Mouse (Mus musculus): ENCODE measurements around the gene Cdc14a. TPM values are rescaled to one million over a fixed set of nuclear protein-coding genes. Genes with fewer than 3 reads are reported as not detected.

The Cdc14a gene
- polyA plus RNA-seq, 1 experiment from 2014 or later = 4.0 TPM

DNA sequence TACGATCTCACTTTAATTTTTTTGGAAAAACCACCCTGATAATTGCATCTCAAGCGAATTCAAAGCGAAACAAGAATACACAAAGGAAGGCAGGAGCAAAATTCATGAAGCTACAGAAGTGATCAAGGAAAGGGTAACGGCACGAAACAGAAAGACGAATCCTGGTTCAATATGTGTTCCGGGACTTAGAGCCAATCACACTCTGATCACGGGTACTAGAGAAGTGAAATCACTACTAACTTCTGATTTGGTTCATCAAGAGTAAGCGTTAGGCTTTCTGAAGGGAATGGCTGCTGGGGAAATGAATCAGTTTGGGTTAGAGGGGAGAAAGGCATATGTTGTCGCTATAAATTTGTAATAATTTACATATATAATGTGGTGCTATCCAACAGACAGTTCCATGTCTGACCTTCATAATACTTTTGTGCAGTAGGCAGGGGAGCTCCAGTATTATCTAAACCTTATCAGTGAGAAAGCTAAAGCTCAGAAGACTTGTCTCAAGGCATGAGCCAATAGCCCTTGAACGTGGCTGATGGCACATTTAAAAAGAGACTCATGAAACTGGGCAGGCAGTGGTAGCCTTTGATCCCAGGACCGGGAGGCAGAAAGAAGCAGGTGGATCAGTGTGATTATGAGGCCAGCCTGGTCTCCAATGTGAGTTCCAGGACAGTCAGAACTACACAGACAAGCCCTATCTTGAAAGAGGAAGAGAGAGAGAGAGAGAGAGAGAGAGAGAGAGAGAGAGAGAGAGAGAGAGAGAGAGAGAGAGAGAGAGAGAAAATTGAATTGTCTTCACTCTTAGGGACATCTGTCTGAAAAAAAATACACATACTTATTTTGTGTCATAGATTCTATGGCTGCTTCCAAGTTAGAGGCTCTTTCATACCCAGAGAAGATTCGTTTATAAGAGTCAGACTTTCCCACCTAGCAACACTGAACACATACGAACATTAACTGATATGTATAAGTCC, 34.0 kb downstream of the Cdc14a start:
- Histone ChIP-seq H3K9ac (ENCODE audit: low read depth, low read length) (no peak overlapping the region), H3K4me1 (ENCODE audit: control insufficient read depth, insufficient read depth, low read length) (no peaks in the 10 kb centered on the region), H3K36me3 (ENCODE audit: control insufficient read depth, insufficient read depth, low read length) (no peaks in the 10 kb centered on the region), H3K27ac (ENCODE audit: low read length) (no peak overlapping the region), H3K9me3 (replicated peaks; ENCODE audit: control insufficient read depth, low read length, poor library complexity, severe bottlenecking) (no peaks in the 10 kb centered on the region), H3K4me3 (ENCODE audit: low read depth, low read length) (no peak overlapping the region), H3K4me2 (ENCODE audit: low read length) (no peak overlapping the region), H3K27me3 (ENCODE audit: control insufficient read depth, insufficient read depth, low read depth, low read length) (no peaks in the 10 kb centered on the region)
- ATAC-seq = no peak
- WGBS = 89% methylated on average over 14 of the region's 14 CpGs

DNA sequence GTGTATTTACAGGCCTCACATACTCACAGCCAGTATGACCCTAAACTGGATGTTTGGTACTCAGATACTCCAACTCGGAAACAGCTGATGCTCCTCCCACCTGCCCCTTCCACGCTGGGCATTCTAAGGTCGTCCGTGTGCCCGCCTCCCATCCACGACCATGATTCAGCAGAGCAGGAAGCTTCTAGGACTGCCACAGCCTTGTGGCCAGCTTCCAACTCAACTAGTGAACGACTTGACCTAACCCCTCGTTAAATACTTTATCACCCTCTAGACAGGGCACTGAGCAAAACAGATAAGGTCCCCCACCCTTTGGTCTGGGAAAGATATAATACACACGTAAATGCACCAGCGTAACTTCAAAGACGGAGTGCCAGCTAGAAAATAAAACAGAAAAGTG, 35.0 kb downstream of the Cdc14a start:
- Histone ChIP-seq H3K4me3 (ENCODE audit: low read depth, low read length) (no peak overlapping the region), H3K27me3 (ENCODE audit: control insufficient read depth, insufficient read depth, low read depth, low read length) (no peaks in the 10 kb centered on the region), H3K4me1 (ENCODE audit: control insufficient read depth, insufficient read depth, low read length) (no peaks in the 10 kb centered on the region), H3K27ac (ENCODE audit: low read length) (no peak overlapping the region), H3K4me2 (ENCODE audit: low read length) (no peak overlapping the region), H3K9ac (ENCODE audit: low read depth, low read length) (no peak overlapping the region), H3K36me3 (ENCODE audit: control insufficient read depth, insufficient read depth, low read length) (no peaks in the 10 kb centered on the region), H3K9me3 (replicated peaks; ENCODE audit: control insufficient read depth, low read length, poor library complexity, severe bottlenecking) (no peaks in the 10 kb centered on the region)
- no peak for ATAC-seq
- WGBS = 90% methylated on average over 11 of the region's 11 CpGs

DNA sequence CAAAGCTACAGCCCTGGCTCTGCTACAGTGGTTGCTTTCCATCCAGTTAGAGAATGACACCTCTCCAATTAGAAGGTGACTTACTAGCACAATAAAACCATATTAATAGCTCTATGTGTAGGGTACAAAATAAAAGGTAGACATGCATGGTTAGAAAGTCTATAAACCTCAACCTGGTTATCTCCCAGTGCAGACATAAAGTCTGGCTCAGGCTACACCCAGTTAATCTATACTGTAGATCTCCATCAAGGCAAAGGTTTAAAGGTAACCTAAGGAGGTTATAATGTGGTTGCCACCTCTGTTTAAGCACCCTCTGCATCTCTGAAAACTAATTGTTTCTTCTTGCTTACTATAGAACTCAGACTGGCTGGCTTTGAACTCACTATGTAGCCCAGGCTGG, 36.9 kb downstream of the Cdc14a start:
- no peak overlapping the region for H3K4me2 ChIP-seq (ENCODE audit: low read length)
- no peak overlapping the region for H3K9ac ChIP-seq (ENCODE audit: low read depth, low read length)
- no peaks in the 10 kb centered on the region for H3K4me1 ChIP-seq (ENCODE audit: control insufficient read depth, insufficient read depth, low read length)
- no peak overlapping the region for H3K27ac ChIP-seq (ENCODE audit: low read length)
- no peaks in the 10 kb centered on the region for H3K9me3 ChIP-seq (replicated peaks; ENCODE audit: control insufficient read depth, low read length, poor library complexity, severe bottlenecking)
- H3K36me3 ChIP-seq (ENCODE audit: control insufficient read depth, insufficient read depth, low read length) = no peaks in the 10 kb centered on the region
- no peak overlapping the region for H3K4me3 ChIP-seq (ENCODE audit: low read depth, low read length)
- H3K27me3 ChIP-seq (ENCODE audit: control insufficient read depth, insufficient read depth, low read depth, low read length) = no peaks in the 10 kb centered on the region
- no peak for ATAC-seq

GRCm38 (mm10) chr3:116386342-116386741, 37.5 kb downstream of the Cdc14a start:
- Histone ChIP-seq H3K9ac (ENCODE audit: low read depth, low read length) (no peak overlapping the region), H3K36me3 (ENCODE audit: control insufficient read depth, insufficient read depth, low read length) (no peaks in the 10 kb centered on the region), H3K4me1 (ENCODE audit: control insufficient read depth, insufficient read depth, low read length) (no peaks in the 10 kb centered on the region), H3K9me3 (replicated peaks; ENCODE audit: control insufficient read depth, low read length, poor library complexity, severe bottlenecking) (no peaks in the 10 kb centered on the region), H3K27me3 (ENCODE audit: control insufficient read depth, insufficient read depth, low read depth, low read length) (no peaks in the 10 kb centered on the region), H3K27ac (ENCODE audit: low read length) (no peak overlapping the region), H3K4me3 (ENCODE audit: low read depth, low read length) (no peak overlapping the region), H3K4me2 (ENCODE audit: low read length) (no peak overlapping the region)
- 90% methylated on average over 6 of the region's 6 CpGs for WGBS
- no peak for ATAC-seq

GRCm38 (mm10) chr3:116384319-116384718, 39.5 kb downstream of the Cdc14a start:
- no peaks in the 10 kb centered on the region for H3K4me1 ChIP-seq (ENCODE audit: control insufficient read depth, insufficient read depth, low read length)
- H3K36me3 ChIP-seq (ENCODE audit: control insufficient read depth, insufficient read depth, low read length) = no peaks in the 10 kb centered on the region
- H3K4me3 ChIP-seq (ENCODE audit: low read depth, low read length) = no peak overlapping the region
- H3K9me3 ChIP-seq (replicated peaks; ENCODE audit: control insufficient read depth, low read length, poor library complexity, severe bottlenecking) = no peaks in the 10 kb centered on the region
- 86% methylated on average over 7 of the region's 7 CpGs for WGBS
- H3K27me3 ChIP-seq (ENCODE audit: control insufficient read depth, insufficient read depth, low read depth, low read length) = no peaks in the 10 kb centered on the region
- H3K27ac ChIP-seq (ENCODE audit: low read length) = no peak overlapping the region
- H3K9ac ChIP-seq (ENCODE audit: low read depth, low read length) = no peak overlapping the region
- no peak overlapping the region for H3K4me2 ChIP-seq (ENCODE audit: low read length)
- ATAC-seq = no peak

DNA sequence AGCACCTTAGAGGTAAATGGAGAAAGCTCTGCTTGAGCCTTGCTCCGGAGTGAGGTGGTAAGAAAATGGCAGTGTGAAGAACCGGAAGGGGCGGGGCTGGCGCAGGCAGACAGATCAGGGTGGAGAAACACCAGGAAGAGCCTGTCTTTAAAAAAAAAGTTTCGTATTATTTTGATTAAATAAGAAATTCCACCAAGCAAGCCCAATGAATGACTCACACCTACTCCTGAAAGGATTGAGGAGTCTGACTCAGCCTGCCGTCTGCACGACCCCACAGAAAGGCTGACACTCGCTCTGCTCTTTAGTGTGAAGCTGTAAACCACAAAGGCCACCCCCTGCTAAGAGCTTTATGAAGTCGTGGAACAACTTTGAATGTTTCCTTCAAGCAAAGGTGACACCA, 43.5 kb downstream of the Cdc14a start:
- no peak overlapping the region for H3K4me3 ChIP-seq (ENCODE audit: low read depth, low read length)
- H3K36me3 ChIP-seq (ENCODE audit: control insufficient read depth, insufficient read depth, low read length) = no peaks in the 10 kb centered on the region
- no peak overlapping the region for H3K27ac ChIP-seq (ENCODE audit: low read length)
- 54% methylated on average over 9 of the region's 9 CpGs for WGBS
- no peaks in the 10 kb centered on the region for H3K9me3 ChIP-seq (replicated peaks; ENCODE audit: control insufficient read depth, low read length, poor library complexity, severe bottlenecking)
- ATAC-seq = no peak
- H3K4me2 ChIP-seq (ENCODE audit: low read length) = no peak overlapping the region
- no peaks in the 10 kb centered on the region for H3K4me1 ChIP-seq (ENCODE audit: control insufficient read depth, insufficient read depth, low read length)
- no peak overlapping the region for H3K9ac ChIP-seq (ENCODE audit: low read depth, low read length)
- no peaks in the 10 kb centered on the region for H3K27me3 ChIP-seq (ENCODE audit: control insufficient read depth, insufficient read depth, low read depth, low read length)

- 89% methylated on average over 2 of the region's 2 CpGs for WGBS
- no peak overlapping the region for H3K4me2 ChIP-seq (ENCODE audit: low read length)
- ATAC-seq = no peak
- no peak overlapping the region for H3K9ac ChIP-seq (ENCODE audit: low read depth, low read length)
- no peaks in the 10 kb centered on the region for H3K27me3 ChIP-seq (ENCODE audit: control insufficient read depth, insufficient read depth, low read depth, low read length)
- no peaks in the 10 kb centered on the region for H3K36me3 ChIP-seq (ENCODE audit: control insufficient read depth, insufficient read depth, low read length)
- H3K4me1 ChIP-seq (ENCODE audit: control insufficient read depth, insufficient read depth, low read length) = no peaks in the 10 kb centered on the region
- H3K4me3 ChIP-seq (ENCODE audit: low read depth, low read length) = no peak overlapping the region
- H3K27ac ChIP-seq (ENCODE audit: low read length) = no peak overlapping the region
- no peaks in the 10 kb centered on the region for H3K9me3 ChIP-seq (replicated peaks; ENCODE audit: control insufficient read depth, low read length, poor library complexity, severe bottlenecking)
These were observed 48.4 kb downstream of the Cdc14a start for GRCm38 (mm10) chr3:116375442-116375841.

DNA sequence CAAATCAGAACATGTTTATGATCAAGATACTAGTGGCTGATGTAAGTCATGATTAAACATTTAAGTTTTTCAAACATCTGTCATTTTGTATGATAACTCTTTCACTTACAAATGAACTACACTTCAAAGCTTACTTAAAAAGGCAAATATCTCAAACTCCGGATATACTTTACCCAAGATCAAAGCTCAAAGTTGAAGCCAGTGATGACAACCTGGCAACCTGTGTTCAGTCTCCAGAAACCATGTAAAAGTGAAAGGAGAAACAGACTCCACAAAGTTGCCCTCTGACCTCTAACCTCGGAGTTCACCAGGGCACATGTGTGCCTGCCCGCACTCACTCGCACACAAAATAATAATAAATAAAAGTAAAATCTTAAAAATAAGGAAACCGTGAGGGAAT, 49.3 kb downstream of the Cdc14a start:
- 93% methylated on average over 5 of the region's 5 CpGs for WGBS
- no peak for ATAC-seq
- Histone ChIP-seq H3K4me2 (ENCODE audit: low read length) (no peak overlapping the region), H3K27me3 (ENCODE audit: control insufficient read depth, insufficient read depth, low read depth, low read length) (no peaks in the 10 kb centered on the region), H3K9ac (ENCODE audit: low read depth, low read length) (no peak overlapping the region), H3K4me3 (ENCODE audit: low read depth, low read length) (no peak overlapping the region), H3K9me3 (replicated peaks; ENCODE audit: control insufficient read depth, low read length, poor library complexity, severe bottlenecking) (no peaks in the 10 kb centered on the region), H3K36me3 (ENCODE audit: control insufficient read depth, insufficient read depth, low read length) (no peaks in the 10 kb centered on the region), H3K27ac (ENCODE audit: low read length) (no peak overlapping the region), H3K4me1 (ENCODE audit: control insufficient read depth, insufficient read depth, low read length) (no peaks in the 10 kb centered on the region)

GRCm38 (mm10) chr3:116373196-116373595, 50.6 kb downstream of the Cdc14a start:
- no peak overlapping the region for H3K4me3 ChIP-seq (ENCODE audit: low read depth, low read length)
- H3K27ac ChIP-seq (ENCODE audit: low read length) = no peak overlapping the region
- ATAC-seq = no peak
- WGBS = 83% methylated on average over 6 of the region's 6 CpGs
- H3K27me3 ChIP-seq (ENCODE audit: control insufficient read depth, insufficient read depth, low read depth, low read length) = no peaks in the 10 kb centered on the region
- no peaks in the 10 kb centered on the region for H3K36me3 ChIP-seq (ENCODE audit: control insufficient read depth, insufficient read depth, low read length)
- H3K4me1 ChIP-seq (ENCODE audit: control insufficient read depth, insufficient read depth, low read length) = no peaks in the 10 kb centered on the region
- no peak overlapping the region for H3K4me2 ChIP-seq (ENCODE audit: low read length)
- H3K9me3 ChIP-seq (replicated peaks; ENCODE audit: control insufficient read depth, low read length, poor library complexity, severe bottlenecking) = no peaks in the 10 kb centered on the region
- no peak overlapping the region for H3K9ac ChIP-seq (ENCODE audit: low read depth, low read length)
